Mouse (Mus musculus): ENCODE measurements around the gene Slc7a6os. TPM values are rescaled to one million over a fixed set of nuclear protein-coding genes. Genes with fewer than 3 reads are reported as not detected.

The Slc7a6os gene
- polyA plus RNA-seq, 1 experiment, result 33.7 TPM

DNA sequence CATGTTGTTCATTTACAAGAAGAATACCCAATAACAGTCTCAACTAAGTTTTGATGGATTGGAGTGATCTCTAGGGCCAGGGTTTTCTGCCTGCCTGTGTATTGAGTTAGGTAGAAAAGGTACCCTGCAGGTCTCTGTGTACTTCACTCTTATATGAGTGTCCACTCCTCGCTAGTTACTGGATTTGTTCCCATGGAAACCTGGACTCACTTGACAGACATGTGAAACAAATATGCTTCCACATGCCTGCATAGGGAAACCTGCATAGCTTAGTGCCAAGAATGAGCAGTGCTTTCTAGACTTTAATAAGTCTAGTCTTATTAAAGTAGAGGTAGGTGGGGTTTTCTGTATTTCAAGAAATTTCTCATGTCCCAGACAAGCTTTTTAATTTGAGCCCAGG, 33.8 kb downstream of the Slc7a6os start:
- no peaks in the 10 kb centered on the region for H3K27me3 ChIP-seq (ENCODE audit: control insufficient read depth, insufficient read depth, low read length)
- no peaks in the 10 kb centered on the region for H3K4me1 ChIP-seq (ENCODE audit: control insufficient read depth, insufficient read depth, low read length)
- no peak for DNase-seq
- H3K27ac ChIP-seq (ENCODE audit: insufficient read depth, low read length), result no peak overlapping the region
- 17% methylated on average over 1 of the region's 1 CpGs for WGBS
- no peak for TF ChIP-seq CTCF (IDR thresholded peaks at IDR 0.05; ENCODE audit: borderline replicate concordance, insufficient read depth, low read depth, low read length)
- no peak for TF ChIP-seq POLR2A (IDR thresholded peaks at IDR 0.05; ENCODE audit: borderline replicate concordance, insufficient read depth, low read length)
- H3K4me3 ChIP-seq (replicated peaks; ENCODE audit: insufficient read depth, low read depth, low read length), result no peak overlapping the region

DNA sequence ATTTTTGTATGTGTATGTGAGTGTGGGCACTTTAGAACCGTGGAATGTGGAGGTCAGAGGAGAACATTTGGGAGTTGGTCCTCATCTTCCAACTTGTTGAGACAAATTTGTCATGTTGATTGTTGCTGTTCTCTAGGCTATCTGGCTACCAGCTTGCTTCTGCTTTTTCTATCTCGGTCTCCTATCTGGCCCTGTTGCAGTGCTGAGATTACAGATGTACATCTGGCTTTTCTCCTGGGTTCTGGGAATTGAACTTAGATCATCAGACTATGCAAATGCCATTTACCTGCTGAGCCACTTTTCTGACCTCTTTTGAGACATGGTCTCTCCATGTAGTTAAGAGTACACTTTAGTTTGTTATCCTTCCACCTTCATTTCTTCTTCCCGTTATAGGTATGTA, 37.2 kb downstream of the Slc7a6os start:
- no peak overlapping the region for H3K4me3 ChIP-seq (replicated peaks; ENCODE audit: insufficient read depth, low read depth, low read length)
- 93% methylated on average over 3 of the region's 3 CpGs for WGBS
- no peaks in the 10 kb centered on the region for H3K27me3 ChIP-seq (ENCODE audit: control insufficient read depth, insufficient read depth, low read length)
- H3K4me1 ChIP-seq (ENCODE audit: control insufficient read depth, insufficient read depth, low read length), result no peaks in the 10 kb centered on the region
- no peak overlapping the region for H3K27ac ChIP-seq (ENCODE audit: insufficient read depth, low read length)
- no peak for DNase-seq
- no peak for TF ChIP-seq CTCF (IDR thresholded peaks at IDR 0.05; ENCODE audit: borderline replicate concordance, insufficient read depth, low read depth, low read length)
- no peak for TF ChIP-seq POLR2A (IDR thresholded peaks at IDR 0.05; ENCODE audit: borderline replicate concordance, insufficient read depth, low read length)

DNA sequence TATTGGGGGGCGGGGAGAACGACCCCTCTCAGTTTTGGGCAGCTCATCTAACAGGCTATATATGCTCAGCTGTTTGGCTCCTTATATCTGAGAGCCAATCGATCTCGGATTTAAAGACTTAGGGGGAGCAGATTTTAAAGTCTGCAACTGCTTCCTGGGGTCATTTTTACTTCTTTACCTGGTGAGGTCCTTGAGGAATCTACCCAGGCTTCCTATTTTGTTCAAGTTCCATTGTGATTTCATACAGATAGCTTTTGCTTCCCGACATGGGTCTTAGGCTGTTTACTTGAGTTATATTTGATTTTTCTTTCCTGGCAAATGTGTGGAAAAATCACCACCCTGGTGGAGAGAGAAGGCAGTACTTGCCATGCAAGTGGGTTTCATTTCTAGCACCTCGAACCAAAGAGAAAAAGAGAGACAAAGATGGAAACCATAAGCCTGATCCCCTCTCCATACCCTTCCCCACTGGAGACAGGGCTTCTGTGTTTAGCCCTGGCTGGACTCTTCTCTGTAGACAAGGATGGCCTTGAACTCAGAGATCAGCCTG, 40.7 kb downstream of the Slc7a6os start:
- no peaks in the 10 kb centered on the region for H3K27me3 ChIP-seq (ENCODE audit: control insufficient read depth, insufficient read depth, low read length)
- no peak overlapping the region for H3K27ac ChIP-seq (ENCODE audit: insufficient read depth, low read length)
- peak overlapping the region; percentile 87 for H3K4me3 ChIP-seq (replicated peaks; ENCODE audit: insufficient read depth, low read depth, low read length)
- H3K4me1 ChIP-seq (ENCODE audit: control insufficient read depth, insufficient read depth, low read length), result no peaks in the 10 kb centered on the region
- TF ChIP-seq POLR2A (IDR thresholded peaks at IDR 0.05; ENCODE audit: borderline replicate concordance, insufficient read depth, low read length) (no peak), CTCF (IDR thresholded peaks at IDR 0.05; ENCODE audit: borderline replicate concordance, insufficient read depth, low read depth, low read length) (no peak)
- no peak for DNase-seq
- WGBS, result 8% methylated on average over 6 of the region's 6 CpGs

DNA sequence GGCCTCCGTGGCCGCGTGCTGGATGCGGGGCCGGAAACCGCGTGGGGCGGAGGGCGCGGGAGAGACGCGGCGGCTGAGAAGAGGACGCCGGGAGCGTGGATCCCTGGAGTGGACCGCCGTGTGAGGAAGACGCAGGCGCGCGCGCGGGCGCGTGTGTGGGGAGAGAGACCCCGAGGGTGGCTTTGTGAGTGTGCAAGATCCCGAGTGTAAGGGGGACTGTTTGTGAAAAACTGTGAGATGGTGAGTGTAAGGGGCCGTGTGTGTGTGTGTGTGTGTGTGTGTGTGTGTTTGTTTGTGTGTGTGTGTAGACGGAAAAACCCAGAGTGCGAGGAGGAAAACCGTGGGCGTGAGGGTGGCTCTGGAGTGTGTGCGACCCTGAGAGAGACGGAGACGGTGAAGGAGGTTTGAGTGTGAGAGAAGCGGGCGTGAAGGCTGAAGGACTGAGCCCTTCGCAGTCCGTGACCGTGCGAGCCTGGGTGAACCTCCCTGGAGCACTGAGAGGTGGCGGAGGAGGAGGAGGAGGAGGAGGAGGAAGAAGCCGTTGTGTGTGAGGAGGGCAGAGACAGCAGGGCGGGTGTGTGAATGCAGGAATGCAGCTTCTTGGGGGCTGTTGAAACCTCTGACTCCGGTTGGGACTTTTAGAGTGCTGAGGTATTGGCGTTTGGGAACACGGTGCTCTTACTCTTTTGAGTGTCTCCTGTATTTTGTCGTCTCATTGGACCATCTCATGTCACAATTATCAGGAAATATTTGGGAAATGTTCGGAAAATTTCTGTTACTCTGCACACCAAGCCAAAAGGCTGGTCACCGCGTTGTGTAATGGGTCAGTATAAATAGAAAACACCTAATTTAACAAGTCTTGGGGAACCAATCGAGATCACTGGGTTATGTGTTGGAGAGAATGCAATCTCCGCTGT, 41.5 kb downstream of the Slc7a6os start:
- WGBS, result under 1% methylated on average over 53 of the region's 54 CpGs
- no peaks in the 10 kb centered on the region for H3K27me3 ChIP-seq (ENCODE audit: control insufficient read depth, insufficient read depth, low read length)
- no peak for TF ChIP-seq CTCF (IDR thresholded peaks at IDR 0.05; ENCODE audit: borderline replicate concordance, insufficient read depth, low read depth, low read length)

DNA sequence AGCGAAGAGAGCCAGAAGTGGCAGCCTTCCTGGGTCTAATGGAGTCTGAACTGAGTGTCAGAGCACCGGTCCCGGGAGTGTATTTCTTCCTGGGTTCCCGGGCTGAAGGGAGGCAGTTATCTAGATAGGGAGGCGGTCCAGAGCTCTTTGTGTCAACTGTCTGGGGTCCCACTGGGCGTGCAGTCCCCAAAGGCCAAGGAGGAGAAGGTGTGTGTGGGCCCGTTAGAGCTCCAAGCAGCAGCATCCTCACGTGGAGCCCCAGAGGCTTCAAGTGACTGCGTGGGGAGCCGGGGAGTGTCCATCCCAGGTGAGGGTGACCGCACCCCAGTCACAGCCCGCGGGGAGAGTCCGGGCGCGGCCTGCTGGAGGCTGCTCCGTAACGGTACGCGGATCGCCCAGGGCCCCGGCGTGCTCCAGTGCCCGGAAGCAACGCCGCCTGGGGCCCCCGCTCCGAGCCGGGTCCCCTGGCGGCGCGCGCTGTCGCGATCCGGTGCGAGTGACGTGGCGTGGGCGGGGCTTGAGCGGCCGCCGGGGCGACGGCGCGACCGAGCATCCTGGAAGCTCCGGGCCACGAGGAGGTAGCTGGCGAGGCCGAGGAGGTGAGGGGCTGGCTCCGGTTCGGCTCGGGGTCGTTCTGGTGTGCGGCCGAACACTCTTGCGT, 42.2 kb downstream of the Slc7a6os start, which contains the start of gene Slc7a6:
Gene Slc7a6, plus strand, starts transcription at position 502 of the 661 bp plus-strand sequence.
- H3K27me3 ChIP-seq (ENCODE audit: control insufficient read depth, insufficient read depth, low read length), result no peaks in the 10 kb centered on the region
- DNase-seq, result peak; percentile 89 to 93
- peak within 1 kb of the TSS; percentile 87 for H3K4me3 ChIP-seq (replicated peaks; ENCODE audit: insufficient read depth, low read depth, low read length)
- no peaks in the 10 kb centered on the region for H3K4me1 ChIP-seq (ENCODE audit: control insufficient read depth, insufficient read depth, low read length)
- H3K27ac ChIP-seq (ENCODE audit: insufficient read depth, low read length), result peak within 1 kb of the TSS; percentile 60
- TF ChIP-seq POLR2A (IDR thresholded peaks at IDR 0.05; ENCODE audit: borderline replicate concordance, insufficient read depth, low read length), result peak; percentile 81
- no peak for TF ChIP-seq CTCF (IDR thresholded peaks at IDR 0.05; ENCODE audit: borderline replicate concordance, insufficient read depth, low read depth, low read length)
- WGBS, result 1% methylated on average over 59 of the region's 59 CpGs

More for the DNA sequence above, 41.5 kb downstream of the Slc7a6os start:
- peak overlapping the region; percentile 9 for H3K27ac ChIP-seq (ENCODE audit: insufficient read depth, low read length)
- peak in 1 of 2 experiments; percentile 50 for DNase-seq
- peak overlapping the region; percentile 87 for H3K4me3 ChIP-seq (replicated peaks; ENCODE audit: insufficient read depth, low read depth, low read length)
- H3K4me1 ChIP-seq (ENCODE audit: control insufficient read depth, insufficient read depth, low read length), result no peaks in the 10 kb centered on the region

DNA sequence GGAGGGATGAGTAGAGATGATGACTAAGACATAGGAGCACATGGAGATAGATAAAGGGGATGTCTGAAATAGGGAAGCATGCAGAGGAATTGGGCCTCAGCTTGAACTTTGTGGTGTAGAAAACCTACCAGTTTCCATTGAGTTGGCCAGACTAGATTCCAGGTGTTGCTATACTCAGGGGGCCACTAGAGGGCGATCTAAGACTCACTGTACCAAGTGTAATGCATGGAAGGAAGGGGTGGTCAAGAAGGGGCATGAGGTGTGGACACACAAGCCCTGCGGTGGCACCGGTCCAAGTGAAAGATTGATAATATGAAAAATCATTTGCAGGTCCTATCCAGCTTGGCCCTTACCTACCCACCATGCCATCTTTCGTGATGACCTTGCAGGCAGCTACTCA, 45.3 kb downstream of the Slc7a6os start:
- peak; percentile 60 to 75 for DNase-seq
- H3K4me1 ChIP-seq (ENCODE audit: control insufficient read depth, insufficient read depth, low read length), result no peaks in the 10 kb centered on the region
- no peak overlapping the region for H3K4me3 ChIP-seq (replicated peaks; ENCODE audit: insufficient read depth, low read depth, low read length)
- WGBS, result 49% methylated on average over 4 of the region's 4 CpGs
- no peaks in the 10 kb centered on the region for H3K27me3 ChIP-seq (ENCODE audit: control insufficient read depth, insufficient read depth, low read length)
- TF ChIP-seq POLR2A (IDR thresholded peaks at IDR 0.05; ENCODE audit: borderline replicate concordance, insufficient read depth, low read length), result no peak
- peak; percentile 78; the same call in 1 of the 2 replicates for TF ChIP-seq CTCF (IDR thresholded peaks at IDR 0.05; ENCODE audit: borderline replicate concordance, insufficient read depth, low read depth, low read length)
- no peak overlapping the region for H3K27ac ChIP-seq (ENCODE audit: insufficient read depth, low read length)

DNA sequence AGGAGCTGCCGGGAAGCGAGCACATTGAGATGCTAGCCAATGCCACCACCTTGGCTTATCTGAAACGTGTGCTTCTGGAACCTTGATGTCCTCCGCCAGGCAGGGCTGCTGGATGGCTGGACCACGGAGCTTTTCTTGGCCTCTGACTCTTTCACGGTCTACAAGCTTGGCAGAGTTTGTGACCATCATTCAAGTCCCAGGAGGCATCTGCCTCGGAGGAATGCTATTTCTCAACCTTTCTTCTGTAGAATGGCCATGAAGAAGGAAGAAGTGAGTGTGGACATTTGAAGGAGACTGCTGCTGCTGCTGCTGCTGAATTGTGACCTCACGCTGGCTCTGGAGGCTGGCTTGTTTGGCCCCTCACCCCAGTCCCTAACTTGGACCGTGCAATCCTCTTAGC, 47.5 kb downstream of the Slc7a6os start:
- WGBS, result 69% methylated on average over 9 of the region's 9 CpGs
- no peak overlapping the region for H3K27ac ChIP-seq (ENCODE audit: insufficient read depth, low read length)
- no peak for DNase-seq
- H3K4me1 ChIP-seq (ENCODE audit: control insufficient read depth, insufficient read depth, low read length), result no peaks in the 10 kb centered on the region
- H3K4me3 ChIP-seq (replicated peaks; ENCODE audit: insufficient read depth, low read depth, low read length), result no peak overlapping the region
- TF ChIP-seq CTCF (IDR thresholded peaks at IDR 0.05; ENCODE audit: borderline replicate concordance, insufficient read depth, low read depth, low read length) (no peak), POLR2A (IDR thresholded peaks at IDR 0.05; ENCODE audit: borderline replicate concordance, insufficient read depth, low read length) (no peak)
- H3K27me3 ChIP-seq (ENCODE audit: control insufficient read depth, insufficient read depth, low read length), result no peaks in the 10 kb centered on the region
